Mouse (Mus musculus) frontal cortex, postnatal 14 days (tissue): ENCODE measurements around the gene Olfr739.

ENCODE experiments used
- DNase-seq, 2 experiments: peaks; one replicate each; pipeline ENCODE4 v3.0.0; 2022; ENCODE audit warnings: low spot score in 2 of 2

The Olfr739 gene

DNA sequence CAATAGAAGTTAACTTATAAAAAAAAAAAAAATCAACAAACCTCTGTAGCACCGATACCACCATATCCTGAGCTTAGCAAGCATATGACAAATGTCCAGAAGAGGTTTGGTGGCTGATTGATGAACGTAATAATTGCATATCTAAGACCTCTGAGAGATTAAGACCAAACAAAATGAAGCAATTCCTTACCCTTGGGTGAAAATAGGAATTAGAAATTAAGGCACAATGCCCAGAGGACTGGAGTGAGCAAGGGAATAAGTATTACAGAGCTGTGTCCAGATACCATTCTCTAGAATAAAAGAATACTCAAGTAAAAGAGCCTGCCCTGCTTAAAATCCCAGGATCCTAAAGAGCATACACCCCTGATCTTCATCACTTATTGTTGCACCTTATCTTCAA lies at the start of gene Olfr739:
Olfr739 (plus strand) TSS at position 301 of the 400 bp plus-strand sequence.
- DNase-seq, result no peak

DNA sequence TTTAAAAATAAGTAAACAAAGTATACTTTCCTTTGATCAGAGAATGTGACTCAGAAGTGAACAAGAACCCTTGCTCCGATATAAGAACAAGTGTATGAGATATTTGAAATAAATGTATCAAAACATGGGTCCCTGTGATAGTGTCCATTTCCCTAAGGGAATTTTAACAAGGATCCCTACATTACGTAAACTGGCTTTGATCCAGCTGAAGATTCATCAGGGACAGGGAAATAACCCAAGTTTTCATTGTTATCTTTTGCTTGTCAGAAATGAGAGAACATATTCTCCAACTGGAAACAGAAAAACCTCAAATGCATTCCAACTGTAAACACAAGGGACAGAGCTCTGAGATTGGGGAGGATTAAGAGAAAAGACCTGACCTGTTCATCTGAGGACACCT lies 37.6 kb upstream of the Olfr739 start, which contains the start of gene Olfr736:
Olfr736 (plus strand) TSS at position 301 of the 400 bp plus-strand sequence.
- no peak for DNase-seq

DNA sequence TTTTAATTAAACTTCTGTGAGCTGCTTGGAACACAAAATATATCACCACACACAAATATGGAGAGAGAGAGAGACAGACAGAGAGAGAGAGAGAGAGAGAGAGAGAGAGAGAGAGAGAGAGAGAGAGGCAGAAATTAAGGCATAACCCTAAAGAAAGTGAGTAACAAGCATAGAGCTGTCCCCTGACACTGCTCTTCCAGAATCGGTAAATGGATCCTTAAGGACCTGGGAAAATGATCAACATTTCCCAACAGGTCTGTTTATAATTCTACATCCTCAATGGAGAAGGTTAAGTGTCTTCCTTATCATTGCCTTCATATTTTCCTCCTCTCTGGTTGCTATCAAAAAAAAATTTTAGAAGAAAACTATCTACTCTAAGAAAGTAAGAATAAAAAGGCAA lies 11.2 kb upstream of the Olfr739 start, which contains the start of gene Olfr738:
Olfr738 (plus strand) TSS at position 301 of the 400 bp plus-strand sequence.
- DNase-seq, result no peak

DNA sequence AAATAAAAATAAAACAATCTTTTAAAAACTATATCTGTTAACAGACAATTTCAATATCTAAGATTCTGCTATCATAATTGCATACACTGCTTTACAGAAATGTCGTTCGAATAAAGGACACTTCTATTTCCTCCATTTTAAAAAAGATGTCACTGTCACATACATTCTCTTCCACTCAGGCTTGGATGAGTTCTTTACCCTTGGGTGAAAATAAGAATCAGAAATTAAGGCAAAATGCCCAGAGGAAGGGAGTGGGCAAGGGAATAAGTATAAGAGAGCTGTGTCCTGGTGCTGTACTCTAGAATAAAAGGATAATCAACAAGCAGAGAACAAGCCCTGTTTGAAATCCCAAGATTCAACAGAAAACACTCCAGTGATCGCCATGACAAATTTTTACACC lies 26.8 kb downstream of the Olfr739 start, which contains the start of gene Olfr740:
Olfr740 (plus strand) TSS at position 301 of the 400 bp plus-strand sequence.
- no peak for DNase-seq

DNA sequence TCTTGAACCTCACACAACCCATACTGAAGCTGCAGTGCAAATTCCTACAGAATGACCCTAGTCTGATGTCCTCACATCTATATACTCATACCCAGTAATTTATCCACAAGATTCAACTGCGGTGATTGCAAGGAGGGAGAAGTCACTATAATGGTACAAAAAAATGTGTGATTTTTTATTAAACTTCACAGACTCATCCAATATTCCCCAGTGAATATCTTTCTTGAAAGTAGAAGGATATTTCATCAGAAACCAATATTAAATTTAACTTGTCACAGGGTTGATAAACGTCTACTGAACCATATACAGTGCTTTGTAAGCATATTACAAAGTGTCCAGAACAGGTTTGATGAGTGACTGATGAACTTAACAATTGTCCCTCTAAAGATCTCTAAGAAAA lies 54.0 kb downstream of the Olfr739 start, which contains the start of gene Olfr741:
Olfr741 (plus strand) TSS at position 301 of the 400 bp plus-strand sequence.
- no peak for DNase-seq
